Mouse (Mus musculus) hindbrain, embryonic 14.5 days (tissue): Measurements from ENCODE around the gene Auts2. TPM values are rescaled to one million over a fixed set of nuclear protein-coding genes. Genes with fewer than 3 reads are reported as not detected.

Experiments used
- ATAC-seq: fragments of 200-750 bp; cut with Nextera tagmentation; 2 replicates; pipeline ENCODE4 v1.8.0; 2017; ENCODE audit warnings: moderate number of reproducible peaks, mild to moderate bottlenecking, moderate TSS enrichment, moderate library complexity; ENCODE audit not compliant: low FRiP score
- DNase-seq: peaks from one replicate; pipeline ENCODE4 v3.0.0-alpha.2; 2015; ENCODE audit warnings: low spot score
- H3K27ac ChIP-seq: fragments of 300-500 bp; sonication (generic); 2 replicates; pipeline ENCODE4 v1.5.1; 2014; ENCODE audit warnings: mild to moderate bottlenecking, moderate library complexity
- H3K27me3 ChIP-seq: fragments of 300-500 bp; sonication (generic); 2 replicates; pipeline ENCODE4 v1.6.1; 2014; ENCODE audit warnings: mild to moderate bottlenecking, low read length, mixed read lengths; ENCODE audit not compliant: control insufficient read depth, insufficient read depth
- H3K36me3 ChIP-seq: fragments of 300-500 bp; sonication (generic); replicated peaks from 2 replicates; pipeline ENCODE4 v1.6.1; 2014; ENCODE audit not compliant: control insufficient read depth, insufficient read depth
- H3K4me1 ChIP-seq: fragments of 300-500 bp; sonication (generic); replicated peaks from 2 replicates; pipeline ENCODE4 v1.6.1; 2014; ENCODE audit warnings: antibody characterized with exemption, low read length, mixed read lengths; ENCODE audit not compliant: control insufficient read depth, insufficient read depth
- H3K4me2 ChIP-seq: fragments of 300-500 bp; sonication (generic); replicated peaks from 2 replicates; pipeline ENCODE4 v1.6.1; 2014; ENCODE audit warnings: mild to moderate bottlenecking, moderate library complexity
- H3K4me3 ChIP-seq: fragments of 300-500 bp; sonication (generic); replicated peaks from 2 replicates; pipeline ENCODE4 v1.5.1; 2014; ENCODE audit warnings: mild to moderate bottlenecking, low read length
- H3K9ac ChIP-seq: fragments of 300-500 bp; sonication (generic); 2 replicates; pipeline ENCODE4 v1.6.1; 2014
- H3K9me3 ChIP-seq: fragments of 300-500 bp; sonication (generic); 2 replicates; pipeline ENCODE4 v1.6.1; 2016; ENCODE audit warnings: low read length; ENCODE audit not compliant: control insufficient read depth
- WGBS: fragments of 180-500 bp; shearing (Covaris S2); extraction: QIAGEN DNeasy Blood & Tissue Kit; methylation state at CpG from one replicate; pipeline ENCODE4 v1.1.7; 2014; 5-methylcytosine and 5-hydroxymethylcytosine counted together
- polyA plus RNA-seq: library from polyadenylated mRNA; unstranded; fragments of >200 nt; fragmentation: Nextera tagmentation; extraction: Ambion mirVana; gene quantifications from 2 replicates; pipeline ENCODE4 v1.2.1, GENCODE M21; 2014

Auts2 gene
- polyA plus RNA-seq, 1 experiment from 2014 or later, result 61.8 TPM

DNA sequence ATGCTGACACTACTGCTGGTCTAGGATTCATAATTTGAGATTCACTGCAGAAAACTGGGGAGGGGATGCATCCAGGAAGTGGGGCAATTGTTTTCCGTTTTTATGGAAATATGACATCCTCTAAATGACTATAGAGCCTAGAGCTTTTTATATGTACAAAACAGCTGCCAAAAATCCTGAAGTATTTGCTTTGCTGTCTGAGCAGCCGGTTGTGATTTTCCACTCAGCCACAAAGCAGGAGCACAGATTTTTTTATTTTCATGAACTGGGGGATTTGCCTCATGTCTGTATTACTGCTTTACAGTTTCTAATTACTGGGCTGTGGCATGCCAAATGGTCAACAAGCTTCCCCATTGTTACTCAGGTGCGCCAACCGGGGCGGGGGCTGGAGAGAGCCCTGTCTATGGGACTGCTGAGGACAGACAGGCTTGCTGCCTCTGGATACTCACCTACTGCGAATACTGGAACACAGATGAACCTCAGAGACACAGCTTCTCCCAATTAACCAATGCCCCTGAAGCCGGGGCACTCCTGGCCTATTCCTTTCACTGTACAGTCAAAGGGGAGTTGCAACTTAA, 53.3 kb downstream of the Auts2 start:
- Histone ChIP-seq H3K4me3 (no peak overlapping the region), H3K4me1 (peaks cover 21% of the 10 kb centered on the region), H3K4me2 (no peak overlapping the region), H3K27ac (no peak overlapping the region), H3K9me3 (no peaks in the 10 kb centered on the region), H3K9ac (no peak overlapping the region), H3K27me3 (no peaks in the 10 kb centered on the region), H3K36me3 (no peaks in the 10 kb centered on the region)
- DNase-seq, result no peak
- 58% methylated on average over 7 of the region's 7 CpGs for WGBS
- ATAC-seq, result no peak

DNA sequence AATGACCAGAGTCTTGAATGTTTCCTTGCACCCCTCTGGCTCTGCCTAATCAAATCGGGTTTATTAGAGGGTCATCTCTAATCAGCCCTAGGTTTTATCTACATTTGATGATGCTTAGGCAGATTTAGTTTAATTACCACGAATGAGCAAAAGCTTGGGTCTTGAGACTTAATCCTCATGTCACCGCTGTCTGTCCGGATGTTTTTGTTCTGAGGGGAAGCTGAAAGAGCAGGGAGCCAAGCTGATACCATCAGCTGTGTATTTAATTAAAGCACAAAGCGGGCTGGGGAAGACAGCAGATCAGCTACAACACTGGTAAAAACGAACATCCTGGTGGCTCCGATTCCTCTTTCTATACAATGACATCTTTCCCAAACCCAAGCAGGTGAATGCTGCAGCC, 56.3 kb downstream of the Auts2 start:
- Histone ChIP-seq H3K9me3 (no peaks in the 10 kb centered on the region), H3K27me3 (no peaks in the 10 kb centered on the region), H3K4me2 (no peak overlapping the region), H3K36me3 (no peaks in the 10 kb centered on the region), H3K4me3 (no peak overlapping the region), H3K27ac (no peak overlapping the region), H3K4me1 (peaks cover 36% of the 10 kb centered on the region), H3K9ac (no peak overlapping the region)
- ATAC-seq (no peak), DNase-seq (no peak)
- WGBS, result 52% methylated on average over 7 of the region's 7 CpGs

DNA sequence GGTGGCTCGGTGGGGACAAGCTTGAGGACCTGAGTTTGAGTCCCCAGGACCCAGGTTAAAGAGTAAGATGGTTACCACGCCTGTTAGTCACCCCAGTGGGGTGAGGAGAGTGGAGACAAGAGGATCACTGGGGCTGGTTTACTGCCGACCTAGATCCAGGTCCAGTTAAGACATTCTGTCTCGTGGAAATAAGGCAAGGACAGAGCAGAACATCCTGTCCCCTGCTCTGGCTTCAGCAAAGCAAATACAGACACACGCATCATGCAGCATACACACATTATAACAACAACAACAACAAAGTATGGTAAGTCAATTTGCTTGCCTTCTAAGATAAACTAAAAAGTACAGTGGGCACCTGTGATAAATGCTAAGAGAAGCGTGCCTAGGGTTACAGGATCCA, 57.1 kb downstream of the Auts2 start:
- DNase-seq (no peak), ATAC-seq (no peak)
- Histone ChIP-seq H3K9me3 (no peaks in the 10 kb centered on the region), H3K36me3 (no peaks in the 10 kb centered on the region), H3K27ac (no peak overlapping the region), H3K4me1 (peaks cover 43% of the 10 kb centered on the region), H3K27me3 (no peaks in the 10 kb centered on the region), H3K4me3 (no peak overlapping the region), H3K9ac (no peak overlapping the region), H3K4me2 (no peak overlapping the region)
- WGBS, result 92% methylated on average over 6 of the region's 6 CpGs

DNA sequence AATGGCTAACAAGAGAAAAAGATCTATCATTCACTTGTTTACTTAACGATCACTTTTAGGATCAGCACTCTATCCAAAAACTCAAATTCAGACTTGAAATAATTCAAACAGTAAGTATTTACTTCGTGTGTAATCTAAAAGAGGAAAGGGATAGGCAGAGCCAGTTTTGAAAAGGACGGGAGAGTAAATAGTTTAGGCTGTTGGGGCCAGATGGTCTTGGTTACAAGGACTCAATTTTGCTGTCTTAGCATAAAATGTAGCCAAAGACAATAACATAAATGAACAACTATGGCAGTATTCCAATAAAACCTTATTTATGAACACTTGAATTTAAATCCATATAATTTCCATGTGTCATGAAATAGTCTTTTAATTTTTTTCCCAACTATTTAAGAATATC, 57.7 kb downstream of the Auts2 start:
- DNase-seq (no peak), ATAC-seq (no peak)
- H3K27ac ChIP-seq, result no peak overlapping the region
- H3K36me3 ChIP-seq, result no peaks in the 10 kb centered on the region
- 81% methylated on average over 3 of the region's 3 CpGs for WGBS
- no peak overlapping the region for H3K9ac ChIP-seq
- no peak overlapping the region for H3K4me2 ChIP-seq
- H3K4me1 ChIP-seq, result peaks cover 48% of the 10 kb centered on the region
- H3K4me3 ChIP-seq, result no peak overlapping the region
- no peaks in the 10 kb centered on the region for H3K27me3 ChIP-seq
- no peaks in the 10 kb centered on the region for H3K9me3 ChIP-seq

DNA sequence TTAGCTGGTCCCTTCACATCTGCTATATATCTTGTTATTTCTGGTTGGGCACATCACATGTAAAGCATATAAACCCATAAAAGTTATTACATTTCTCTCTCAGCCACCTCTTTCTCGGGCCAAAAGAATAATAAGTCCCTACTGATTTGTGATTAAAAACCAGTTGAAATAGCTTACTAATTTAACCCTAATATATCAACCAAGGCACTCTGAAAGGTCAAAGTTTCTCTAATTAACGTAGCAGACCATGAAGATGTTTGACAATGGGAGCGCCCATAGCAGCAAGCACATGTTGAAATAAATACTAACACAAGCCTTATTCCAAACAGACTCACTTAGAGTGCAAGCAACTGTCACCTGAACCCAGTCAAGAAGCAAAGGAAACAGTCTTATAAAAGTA, 61.7 kb downstream of the Auts2 start:
- no peak for ATAC-seq
- Histone ChIP-seq H3K4me2 (no peak overlapping the region), H3K4me1 (peaks cover 47% of the 10 kb centered on the region), H3K9ac (no peak overlapping the region), H3K27ac (no peak overlapping the region), H3K36me3 (no peaks in the 10 kb centered on the region), H3K27me3 (no peaks in the 10 kb centered on the region), H3K9me3 (no peaks in the 10 kb centered on the region), H3K4me3 (no peak overlapping the region)
- 51% methylated on average over 3 of the region's 3 CpGs for WGBS
- DNase-seq, result no peak

DNA sequence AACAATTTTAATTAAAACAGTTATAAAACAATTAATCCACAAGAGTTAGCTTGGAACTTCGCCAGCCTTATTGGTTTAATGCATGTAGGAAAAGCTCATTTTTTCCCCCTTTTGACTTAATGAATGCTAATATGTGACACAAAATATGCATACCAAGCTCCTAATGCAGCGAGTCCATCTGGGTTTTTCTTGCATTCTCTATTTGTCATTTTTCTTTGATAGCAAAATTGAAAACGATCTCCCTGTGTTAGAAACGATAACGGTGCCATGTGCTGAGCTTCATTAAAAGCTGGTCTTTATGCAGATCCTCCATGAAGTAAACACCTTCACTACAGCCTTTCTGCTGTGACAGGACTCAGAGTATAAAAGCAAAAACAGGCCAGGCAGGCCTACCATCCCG, 62.7 kb downstream of the Auts2 start:
- no peak overlapping the region for H3K4me2 ChIP-seq
- WGBS, result 42% methylated on average over 6 of the region's 6 CpGs
- no peaks in the 10 kb centered on the region for H3K9me3 ChIP-seq
- no peak for ATAC-seq
- H3K9ac ChIP-seq, result no peak overlapping the region
- H3K4me1 ChIP-seq, result peaks cover 47% of the 10 kb centered on the region
- H3K4me3 ChIP-seq, result no peak overlapping the region
- H3K27me3 ChIP-seq, result no peaks in the 10 kb centered on the region
- DNase-seq, result no peak
- H3K27ac ChIP-seq, result no peak overlapping the region
- no peaks in the 10 kb centered on the region for H3K36me3 ChIP-seq

DNA sequence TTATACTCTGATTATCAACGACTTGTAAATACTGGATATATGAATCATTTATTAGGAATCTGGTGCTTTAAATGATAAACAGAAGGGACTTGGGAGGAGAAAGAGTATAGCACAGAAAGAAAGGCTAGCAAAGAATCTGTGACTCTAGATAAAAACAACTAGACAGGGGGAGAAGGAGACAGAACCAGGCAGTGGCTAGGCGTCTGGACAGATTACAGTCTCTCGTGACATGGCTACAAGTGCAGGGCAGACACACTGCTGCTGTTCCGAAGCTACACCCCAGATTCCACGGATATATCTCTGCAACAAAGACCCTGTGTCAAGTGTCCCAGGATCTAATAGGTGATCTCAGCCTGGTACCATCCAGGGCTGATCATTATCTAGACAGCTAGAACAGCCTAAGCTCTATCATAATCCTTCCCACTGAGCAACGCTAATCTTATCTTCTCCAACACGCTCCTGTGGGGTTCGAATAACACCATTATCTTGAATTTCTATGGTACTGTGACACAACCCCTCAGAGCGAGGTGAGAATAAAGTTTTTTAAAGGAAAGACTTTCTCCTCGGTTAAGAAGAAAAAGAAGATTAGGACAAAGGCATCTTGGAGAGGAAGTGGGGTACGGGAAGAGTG, 63.8 kb downstream of the Auts2 start:
- H3K27me3 ChIP-seq, result no peaks in the 10 kb centered on the region
- H3K36me3 ChIP-seq, result no peaks in the 10 kb centered on the region
- WGBS, result 53% methylated on average over 11 of the region's 11 CpGs
- H3K4me2 ChIP-seq, result no peak overlapping the region
- H3K4me3 ChIP-seq, result no peak overlapping the region
- H3K9ac ChIP-seq, result no peak overlapping the region
- H3K27ac ChIP-seq, result no peak overlapping the region
- ATAC-seq (no peak), DNase-seq (no peak)
- no peaks in the 10 kb centered on the region for H3K9me3 ChIP-seq
- H3K4me1 ChIP-seq, result peaks cover 38% of the 10 kb centered on the region

DNA sequence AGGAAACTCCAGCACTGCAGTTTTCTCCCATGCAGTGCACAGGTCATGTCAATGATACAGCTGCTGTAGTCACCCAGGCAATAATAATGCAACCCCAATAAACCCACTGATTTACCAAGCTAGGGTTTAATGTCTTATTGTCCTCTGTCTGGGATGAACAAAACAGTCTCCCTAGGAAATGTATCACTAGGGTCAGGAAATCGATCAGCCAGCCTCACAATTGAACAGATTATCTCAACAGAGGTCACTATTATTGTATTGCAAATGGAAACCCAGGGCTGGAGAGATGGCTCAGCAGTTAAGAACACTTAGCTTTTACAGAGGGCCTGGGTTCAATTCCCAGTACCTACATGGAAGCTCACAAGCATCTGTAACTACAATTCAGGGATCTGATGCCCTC, 65.6 kb downstream of the Auts2 start:
- DNase-seq (no peak), ATAC-seq (no peak)
- no peaks in the 10 kb centered on the region for H3K27me3 ChIP-seq
- H3K4me2 ChIP-seq, result no peak overlapping the region
- no peak overlapping the region for H3K9ac ChIP-seq
- no peaks in the 10 kb centered on the region for H3K9me3 ChIP-seq
- H3K36me3 ChIP-seq, result no peaks in the 10 kb centered on the region
- 11% methylated on average over 1 of the region's 1 CpGs for WGBS
- H3K4me3 ChIP-seq, result no peak overlapping the region
- H3K4me1 ChIP-seq, result peaks cover 45% of the 10 kb centered on the region
- H3K27ac ChIP-seq, result no peak overlapping the region

DNA sequence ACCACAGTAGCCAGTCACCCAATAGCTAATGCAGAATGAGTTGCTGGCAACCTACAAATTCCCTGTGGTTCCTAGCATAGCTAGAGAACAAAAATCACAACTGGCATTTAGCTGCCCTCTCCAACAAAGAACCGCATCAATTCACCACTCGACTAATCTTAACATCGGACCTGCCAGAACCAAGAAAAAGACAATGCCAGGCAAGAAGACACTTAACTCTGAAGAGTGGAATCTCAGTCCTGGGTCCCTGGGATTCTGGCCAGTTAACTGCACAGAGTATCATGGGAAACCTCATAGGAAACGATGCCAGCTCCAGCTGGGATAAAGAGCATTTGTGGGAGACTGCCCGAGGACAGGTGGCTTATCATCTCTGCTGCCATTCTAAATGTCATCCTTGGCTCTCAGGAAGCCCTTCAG, 70.2 kb downstream of the Auts2 start:
- Histone ChIP-seq H3K9ac (no peak overlapping the region), H3K4me1 (peaks cover 26% of the 10 kb centered on the region), H3K27me3 (no peaks in the 10 kb centered on the region), H3K4me3 (no peak overlapping the region), H3K4me2 (no peak overlapping the region), H3K36me3 (0 out of 2 replicates have a peak, but pooled peaks cover 3% of the 10 kb centered on the region), H3K27ac (no peak overlapping the region), H3K9me3 (no peaks in the 10 kb centered on the region)
- WGBS, result 56% methylated on average over 5 of the region's 5 CpGs
- no peak for ATAC-seq
- no peak for DNase-seq
